Mouse (Mus musculus) stomach, embryonic 16.5 days (tissue): Measurements from ENCODE around the gene Gpr135. TPM values are rescaled to one million over a fixed set of nuclear protein-coding genes. Genes with fewer than 3 reads are reported as not detected.

Experiments
- ATAC-seq: fragments of 200-750 bp; cut with Nextera tagmentation; 2 replicates; pipeline ENCODE4 v1.8.0; 2017; ENCODE audit warnings: moderate number of reproducible peaks, moderate TSS enrichment; ENCODE audit not compliant: insufficient read depth, low FRiP score
- H3K27ac ChIP-seq: fragments of 300-500 bp; sonication (generic); 2 replicates; pipeline ENCODE4 v1.5.1; 2014; ENCODE audit warnings: low read length
- H3K27me3 ChIP-seq: fragments of 300-500 bp; sonication (generic); 2 replicates; pipeline ENCODE4 v1.6.1; 2014; ENCODE audit warnings: low read length, control low read depth, mixed read lengths; ENCODE audit not compliant: control insufficient read depth, insufficient read depth
- H3K36me3 ChIP-seq: fragments of 300-500 bp; sonication (generic); 2 replicates; pipeline ENCODE4 v1.6.1; 2014; ENCODE audit warnings: low read length; ENCODE audit not compliant: control insufficient read depth, insufficient read depth
- H3K4me1 ChIP-seq: fragments of 300-500 bp; sonication (generic); 2 replicates; pipeline ENCODE4 v1.6.1; 2014; ENCODE audit warnings: low read length, control low read depth, mixed read lengths; ENCODE audit not compliant: control insufficient read depth, insufficient read depth
- H3K4me2 ChIP-seq: fragments of 300-500 bp; sonication (generic); 2 replicates; pipeline ENCODE4 v1.6.1; 2014; ENCODE audit warnings: low read depth, low read length, mixed read lengths
- H3K4me3 ChIP-seq: fragments of 300-500 bp; sonication (generic); replicated peaks from 2 replicates; pipeline ENCODE4 v1.5.1; 2014; ENCODE audit warnings: mild to moderate bottlenecking, low read length
- H3K9ac ChIP-seq: fragments of 300-500 bp; sonication (generic); 2 replicates; pipeline ENCODE4 v1.6.1; 2014; ENCODE audit warnings: low read length
- H3K9me3 ChIP-seq: fragments of 300-500 bp; sonication (generic); replicated peaks from 2 replicates; pipeline ENCODE4 v1.6.1; 2016; ENCODE audit warnings: low read length, control low read depth; ENCODE audit not compliant: control insufficient read depth
- WGBS: fragments of 180-500 bp; shearing (Covaris S2); extraction: QIAGEN DNeasy Blood & Tissue Kit; methylation state at CpG from one replicate; pipeline ENCODE4 v1.1.7; 2014; 5-methylcytosine and 5-hydroxymethylcytosine counted together
- polyA plus RNA-seq: library from polyadenylated mRNA; unstranded; fragments of >200 nt; fragmentation: Nextera tagmentation; extraction: Ambion mirVana; gene quantifications from 2 replicates; pipeline ENCODE4 v1.2.1, GENCODE M21; 2015

The Gpr135 gene
- polyA plus RNA-seq, 1 experiment from 2014 or later = 0.61 TPM

GRCm38 (mm10) chr12:72086166-72086825, 15.4 kb upstream of the Gpr135 start:
- Histone ChIP-seq H3K9ac (peak overlapping the region; percentile 86), H3K9me3 (no peaks in the 10 kb centered on the region), H3K4me3 (peak overlapping the region; percentile 82), H3K4me2 (peak overlapping the region; percentile 81), H3K27ac (peak overlapping the region; percentile 97), H3K36me3 (no peaks in the 10 kb centered on the region), H3K4me1 (peaks cover 20% of the 10 kb centered on the region), H3K27me3 (no peaks in the 10 kb centered on the region)
- no peak for ATAC-seq
- WGBS = 1% methylated on average over 18 of the region's 18 CpGs

- Histone ChIP-seq H3K36me3 (no peaks in the 10 kb centered on the region), H3K4me3 (peak within 1 kb of the TSS; percentile 82), H3K27ac (peak within 1 kb of the TSS; percentile 97), H3K9ac (peak within 1 kb of the TSS; percentile 86), H3K27me3 (no peaks in the 10 kb centered on the region), H3K9me3 (no peaks in the 10 kb centered on the region), H3K4me2 (peak within 1 kb of the TSS; percentile 81), H3K4me1 (peaks cover 20% of the 10 kb centered on the region)
- peak; percentile 97 for ATAC-seq
- 1% methylated on average over 59 of the region's 60 CpGs for WGBS
Observed at GRCm38 (mm10) chr12:72085329-72086165, 14.6 kb upstream of the Gpr135 start, which contains the start of the genes L3hypdh and Jkamp. Gene L3hypdh (minus strand): TSS chr12:72085439. Gene Jkamp (plus strand): TSS chr12:72085589.

- peak overlapping the region; percentile 79 for H3K9ac ChIP-seq
- peak overlapping the region; percentile 78 for H3K27ac ChIP-seq
- no peaks in the 10 kb centered on the region for H3K27me3 ChIP-seq
- peaks cover 20% of the 10 kb centered on the region for H3K4me1 ChIP-seq
- no peaks in the 10 kb centered on the region for H3K9me3 ChIP-seq
- under 1% methylated on average over 31 of the region's 31 CpGs for WGBS
- peak overlapping the region; percentile 82 for H3K4me3 ChIP-seq
- H3K4me2 ChIP-seq = peak overlapping the region; percentile 76
- H3K36me3 ChIP-seq = no peaks in the 10 kb centered on the region
- ATAC-seq = peak; percentile 10
Observed at GRCm38 (mm10) chr12:72085024-72085328, 14.1 kb upstream of the Gpr135 start.

GRCm38 (mm10) chr12:72084261-72085023, 13.5 kb upstream of the Gpr135 start:
- Histone ChIP-seq H3K9ac (peak overlapping the region; percentile 79), H3K27me3 (no peaks in the 10 kb centered on the region), H3K9me3 (no peaks in the 10 kb centered on the region), H3K4me3 (peak overlapping the region; percentile 82), H3K4me1 (peaks cover 20% of the 10 kb centered on the region), H3K27ac (peak overlapping the region; percentile 78), H3K4me2 (peak overlapping the region; percentile 76), H3K36me3 (no peaks in the 10 kb centered on the region)
- 4% methylated on average over 46 of the region's 46 CpGs for WGBS
- no peak; the same call in 1 of the 2 replicates for ATAC-seq

GRCm38 (mm10) chr12:72083265-72083664, 12.3 kb upstream of the Gpr135 start:
- Histone ChIP-seq H3K36me3 (no peaks in the 10 kb centered on the region), H3K4me2 (no peak overlapping the region), H3K27me3 (no peaks in the 10 kb centered on the region), H3K9ac (no peak overlapping the region), H3K27ac (no peak overlapping the region), H3K4me3 (no peak overlapping the region), H3K4me1 (peaks cover 20% of the 10 kb centered on the region), H3K9me3 (no peaks in the 10 kb centered on the region)
- no peak for ATAC-seq
- WGBS = 84% methylated on average over 9 of the region's 9 CpGs

GRCm38 (mm10) chr12:72082370-72082769, 11.4 kb upstream of the Gpr135 start:
- H3K36me3 ChIP-seq = no peaks in the 10 kb centered on the region
- 33% methylated on average over 18 of the region's 18 CpGs for WGBS
- H3K4me1 ChIP-seq = peaks cover 16% of the 10 kb centered on the region
- no peak overlapping the region for H3K27ac ChIP-seq
- peak overlapping the region; percentile 25; the same call in 1 of the 2 replicates for H3K4me3 ChIP-seq
- ATAC-seq = no peak
- H3K4me2 ChIP-seq = peak overlapping the region; percentile 49
- no peaks in the 10 kb centered on the region for H3K9me3 ChIP-seq
- H3K27me3 ChIP-seq = no peaks in the 10 kb centered on the region
- peak overlapping the region; percentile 56; the same call in 1 of the 2 replicates for H3K9ac ChIP-seq

GRCm38 (mm10) chr12:72081961-72082360, 11.0 kb upstream of the Gpr135 start:
- no peak for ATAC-seq
- Histone ChIP-seq H3K9ac (no peak overlapping the region; the same call in 1 of the 2 replicates), H3K4me1 (peaks cover 15% of the 10 kb centered on the region), H3K9me3 (no peaks in the 10 kb centered on the region), H3K4me2 (peak overlapping the region; percentile 49), H3K27ac (no peak overlapping the region), H3K36me3 (no peaks in the 10 kb centered on the region), H3K27me3 (no peaks in the 10 kb centered on the region), H3K4me3 (no peak overlapping the region)
- 71% methylated on average over 3 of the region's 3 CpGs for whole genome bisulfite sequencing

GRCm38 (mm10) chr12:72078248-72078647, 7.3 kb upstream of the Gpr135 start:
- no peak for ATAC-seq
- Histone ChIP-seq H3K9ac (no peak overlapping the region), H3K4me3 (no peak overlapping the region), H3K9me3 (no peaks in the 10 kb centered on the region), H3K27ac (no peak overlapping the region), H3K4me1 (peaks cover 11% of the 10 kb centered on the region), H3K36me3 (no peaks in the 10 kb centered on the region), H3K27me3 (no peaks in the 10 kb centered on the region), H3K4me2 (no peak overlapping the region)
- WGBS = 84% methylated on average over 3 of the region's 3 CpGs
